In the genomic region with DNA sequence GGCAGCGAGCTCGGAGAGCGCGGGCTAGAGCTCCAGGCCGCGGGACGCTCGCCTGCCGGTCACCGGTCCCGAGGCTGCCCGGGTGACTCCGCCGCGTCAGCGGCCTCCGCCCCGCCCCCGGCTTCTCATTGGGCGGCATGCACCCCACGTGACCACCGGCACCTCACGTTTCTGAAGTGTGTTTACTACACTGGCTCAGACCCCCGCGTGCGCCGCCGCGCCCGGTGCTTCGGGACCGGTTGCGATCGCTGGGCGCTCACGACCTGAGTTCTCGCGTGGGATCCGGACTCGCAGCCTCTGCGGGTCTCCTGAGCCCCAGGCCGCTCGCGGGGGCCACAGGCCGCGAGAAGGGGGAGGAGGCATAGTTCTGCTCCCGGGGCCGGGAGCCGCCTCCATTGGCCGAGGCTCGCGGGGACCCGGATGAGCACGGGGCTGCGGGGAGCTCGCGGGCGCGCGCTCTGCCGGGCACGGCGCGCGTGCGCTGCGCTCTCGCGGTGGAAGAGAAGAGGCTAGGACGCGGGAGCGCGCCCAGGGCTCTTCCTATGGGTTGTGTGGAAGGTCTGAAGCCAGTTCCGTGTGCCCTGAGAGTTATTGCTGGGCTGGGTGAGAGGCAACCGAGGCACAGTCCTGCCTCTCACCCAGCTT, we compare ENCODE assay signal across 8 mouse cellular contexts. TPM values are rescaled to one million over a fixed set of nuclear protein-coding genes. Genes with fewer than 3 reads are reported as not detected.
DNase-seq lines count a peak whose midpoint lies in the region; TF ChIP-seq lines count a peak whose summit lies in the region.

Gene Cry1, minus strand, starts transcription at position 101 of the 645 bp plus-strand sequence.

- no peaks in the 10 kb centered on the region for H3K79me2 ChIP-seq in macrophage (ENCODE audit: inconsistent target)

- no peak for TF ChIP-seq CTCF in cortical plate, adult 2 months (IDR thresholded peaks at IDR 0.05; ENCODE audit: extremely low read depth, insufficient read depth, low read length)
- no peak for TF ChIP-seq CTCF in left cerebral cortex, adult 2 months (IDR thresholded peaks at IDR 0.05)

- no peaks in the 10 kb centered on the region for H3K36me3 ChIP-seq in macrophage (ENCODE audit: inconsistent target)

- peaks cover 1% of the 10 kb centered on the region; the same call in 1 of the 2 replicates for H3K4me1 ChIP-seq in cortical plate, adult 2 months (ENCODE audit: control insufficient read depth, insufficient read depth, low read length)

- DNase-seq in adipocyte (ENCODE audit: low spot score): peak; percentile 93
- peak; percentile 97 to 98 for DNase-seq in gastrocnemius, adult 8-10 months (ENCODE audit: low spot score in 2 of 2)
- peak; percentile 70 for DNase-seq in hindlimb bud, embryonic 11.5 days (ENCODE audit: extremely low spot score, low read depth, low spot score)
- peak; percentile 97 to 98 for DNase-seq in left cerebral cortex, adult 2 months (ENCODE audit: extremely low spot score in 1 of 2, low spot score in 2 of 2)
- DNase-seq in retina, postnatal 7 days (ENCODE audit: low read depth, low spot score): peak; percentile 93
- DNase-seq in urinary bladder, adult 18-20 months (ENCODE audit: low spot score in 2 of 2): peak; percentile 96 to 100

- peak; percentile 43; the same call in 1 of the 2 replicates for TF ChIP-seq POLR2A in cortical plate, adult 2 months (IDR thresholded peaks at IDR 0.05; ENCODE audit: extremely low read depth, insufficient read depth, low read length)

- H3K4me3 ChIP-seq in cortical plate, adult 2 months (ENCODE audit: insufficient read depth, low read length): peak within 1 kb of the TSS; percentile 71
- peak within 1 kb of the TSS; percentile 87 for H3K4me3 ChIP-seq in left cerebral cortex, adult 2 months
- peak within 1 kb of the TSS; percentile 49 for H3K4me3 ChIP-seq in macrophage (ENCODE audit: inconsistent target)

- under 1% methylated on average over 74 of the region's 75 CpGs for WGBS in macrophage (ENCODE audit: missing documents)

- H3K27ac ChIP-seq in cortical plate, adult 2 months (ENCODE audit: insufficient read depth, low read length): peak within 1 kb of the TSS; percentile 92
- peak within 1 kb of the TSS; percentile 96 for H3K27ac ChIP-seq in left cerebral cortex, adult 2 months
- H3K27ac ChIP-seq in macrophage: peak within 1 kb of the TSS; percentile 44

- intact Hi-C loops in left cerebral cortex, adult 2 months (cut with DNase I): no loop called here

RNA-seq across cellular contexts. Expression of gene Cry1, which starts in this region (rescaled TPM):
- polyA plus RNA-seq in cortical plate, adult 2 months (2012; rRNA removed): 10.7 and 13.6 TPM in 2 replicates
- total RNA-seq in gastrocnemius, adult 8-10 months (2022): 10 to 100 TPM; 11.5 to 13.2 (median 11.8) TPM
- total RNA-seq in left cerebral cortex, adult 2 months (2021): 10 to 100 TPM; 16.8 to 25.6 TPM
- total RNA-seq in macrophage (2018; cell fraction: chromatin; rRNA removed): 10 to 100 TPM in 19 of 26 experiments, 1 to 10 TPM in 7; 5.8 to 32.4 (median 12.1) TPM
- total RNA-seq in macrophage (2018; cell fraction: cytosol; rRNA removed): 10 to 100 TPM in 2 of 26 experiments, 1 to 10 TPM in 24; 6.4 to 14.9 (median 7.9) TPM
- 10 to 100 TPM in 15 of 26 experiments, 1 to 10 TPM in 11; 5.5 to 15.5 (median 11.1) TPM for total RNA-seq in macrophage (2018; cell fraction: nucleus; rRNA removed)
- 3.4 to 5.7 TPM (median 3.9 TPM) in 3 replicates for polyA plus RNA-seq in macrophage (2018)

Comparison
In these comparisons a context has a peak if more than half of its experiments do, and no peak if none do; other contexts are left out.
1. Peak in every context shown above with its lines: DNase-seq, H3K4me3 ChIP-seq and H3K27ac ChIP-seq.
2. H3K27ac ChIP-seq: peak in every context shown above with its lines; median percentile 96 in left cerebral cortex, adult 2 months; 92 in cortical plate, adult 2 months; 44 in macrophage.